7 mouse cellular contexts compared by ENCODE assay signal in genomic region chr16:38742113-38742658, GRCm38 (mm10). TPM values are rescaled to one million over a fixed set of nuclear protein-coding genes. Genes with fewer than 3 reads are reported as not detected.
DNase-seq lines count a peak whose midpoint lies in the region; ATAC-seq and TF ChIP-seq lines count a peak whose summit lies in the region.

TSS of gene B4galt4 (plus strand) at chr16:38742264.

- ATAC-seq in embryonic facial prominence, embryonic 11.5 days (replicated peaks; ENCODE audit: insufficient number of reproducible peaks, low FRiP score, low TSS enrichment, low read depth), result peak; percentile 92
- peak; percentile 91 for ATAC-seq in limb, embryonic 12.5 days (ENCODE audit: insufficient number of reproducible peaks, insufficient read depth, low FRiP score, low TSS enrichment, low read depth)
- peak; percentile 94 for ATAC-seq in midbrain, embryonic 14.5 days (ENCODE audit: low FRiP score, low TSS enrichment)

- WGBS in embryonic facial prominence, embryonic 11.5 days, result 0% methylated on average over 51 of the region's 69 CpGs
- under 1% methylated on average over 68 of the region's 69 CpGs for WGBS in heart, adult 2 months
- WGBS in kidney, adult 2 months, result under 1% methylated on average over 68 of the region's 69 CpGs
- WGBS in limb, embryonic 12.5 days, result under 1% methylated on average over 69 of the region's 69 CpGs
- WGBS in midbrain, embryonic 14.5 days, result under 1% methylated on average over 69 of the region's 69 CpGs

- H3K4me3 ChIP-seq in embryonic facial prominence, embryonic 11.5 days (ENCODE audit: low read depth, low read length), result peak within 1 kb of the TSS; percentile 50
- H3K4me3 ChIP-seq in heart, adult 2 months, result peak within 1 kb of the TSS; percentile 81
- H3K4me3 ChIP-seq in kidney, adult 2 months (ENCODE audit: insufficient read depth, low read depth, low read length), result peak within 1 kb of the TSS; percentile 58
- H3K4me3 ChIP-seq in limb, embryonic 12.5 days (replicated peaks), result peak within 1 kb of the TSS; percentile 80
- H3K4me3 ChIP-seq in midbrain, embryonic 14.5 days (replicated peaks; ENCODE audit: low read depth, low read length), result peak within 1 kb of the TSS; percentile 72

- H3K9me3 ChIP-seq in embryonic facial prominence, embryonic 11.5 days (replicated peaks; ENCODE audit: control insufficient read depth, low read length), result no peaks in the 10 kb centered on the region
- H3K9me3 ChIP-seq in limb, embryonic 12.5 days, result no peaks in the 10 kb centered on the region
- H3K9me3 ChIP-seq in midbrain, embryonic 14.5 days (ENCODE audit: control insufficient read depth, low read length), result no peaks in the 10 kb centered on the region

- peak within 1 kb of the TSS; percentile 48 for H3K27ac ChIP-seq in embryonic facial prominence, embryonic 11.5 days (replicated peaks; ENCODE audit: low read depth, low read length)
- peak within 1 kb of the TSS; percentile 90 for H3K27ac ChIP-seq in heart, adult 2 months
- H3K27ac ChIP-seq in kidney, adult 2 months (ENCODE audit: insufficient read depth, low read depth, low read length), result peak within 1 kb of the TSS; percentile 49
- peak within 1 kb of the TSS; percentile 84 for H3K27ac ChIP-seq in limb, embryonic 12.5 days
- peak within 1 kb of the TSS; percentile 83 for H3K27ac ChIP-seq in midbrain, embryonic 14.5 days (replicated peaks; ENCODE audit: low read depth, low read length)

- TF ChIP-seq POLR2A in heart, adult 2 months (IDR thresholded peaks at IDR 0.05; ENCODE audit: insufficient read depth, low read depth, low read length), result peak; percentile 58
- no peak for TF ChIP-seq POLR2A in kidney, adult 2 months (IDR thresholded peaks at IDR 0.05; ENCODE audit: low read depth, low read length)

- peak; percentile 90 for DNase-seq in adrenal gland, postnatal 25 days
- peak; percentile 84 for DNase-seq in embryonic facial prominence, embryonic 11.5 days (ENCODE audit: low spot score)
- DNase-seq in heart, adult 2 months, result peak; percentile 89
- peak; percentile 81 for DNase-seq in kidney, adult 2 months
- peak; percentile 88 for DNase-seq in midbrain, embryonic 14.5 days
- peak; percentile 32 for DNase-seq in splenic B cell, adult 2 months (ENCODE audit: low read depth, low spot score)

- H3K9ac ChIP-seq in embryonic facial prominence, embryonic 11.5 days (replicated peaks; ENCODE audit: low read length), result peak within 1 kb of the TSS; percentile 67
- H3K9ac ChIP-seq in heart, adult 2 months (ENCODE audit: low read depth, low read length), result peak within 1 kb of the TSS; percentile 89
- H3K9ac ChIP-seq in limb, embryonic 12.5 days (replicated peaks), result peak within 1 kb of the TSS; percentile 88
- H3K9ac ChIP-seq in midbrain, embryonic 14.5 days (replicated peaks; ENCODE audit: low read length), result peak within 1 kb of the TSS; percentile 86

- no peaks in the 10 kb centered on the region for H3K27me3 ChIP-seq in embryonic facial prominence, embryonic 11.5 days (ENCODE audit: control insufficient read depth, insufficient read depth, low read length)
- H3K27me3 ChIP-seq in heart, adult 2 months (ENCODE audit: control insufficient read depth, insufficient read depth, low read length), result no peaks in the 10 kb centered on the region
- H3K27me3 ChIP-seq in kidney, adult 2 months (replicated peaks; ENCODE audit: control insufficient read depth, insufficient read depth, low read length), result no peaks in the 10 kb centered on the region
- H3K27me3 ChIP-seq in limb, embryonic 12.5 days, result no peaks in the 10 kb centered on the region; the same call in none of the 2 replicates
- no peaks in the 10 kb centered on the region for H3K27me3 ChIP-seq in midbrain, embryonic 14.5 days (ENCODE audit: control insufficient read depth, insufficient read depth, low read length)
- H3K27me3 ChIP-seq in splenic B cell, adult 2 months (ENCODE audit: control insufficient read depth, insufficient read depth, low read length, poor library complexity, severe bottlenecking), result no peaks in the 10 kb centered on the region

- peak within 1 kb of the TSS; percentile 81 for H3K4me2 ChIP-seq in embryonic facial prominence, embryonic 11.5 days (ENCODE audit: low read depth, low read length)
- peak within 1 kb of the TSS; percentile 84 for H3K4me2 ChIP-seq in limb, embryonic 12.5 days
- H3K4me2 ChIP-seq in midbrain, embryonic 14.5 days (ENCODE audit: low read length), result peak within 1 kb of the TSS; percentile 67

- intact Hi-C loops in heart, adult 2 months (cut with DNase I), result loop anchor here (1.0 to 2.0 kb wide), 2 partner anchors 11 to 15 kb away; no protein-coding TSS in a partner anchor

- peak; percentile 60 for TF ChIP-seq CTCF in heart, adult 2 months (IDR thresholded peaks at IDR 0.05)
- TF ChIP-seq CTCF in kidney, adult 2 months (conservative IDR thresholded peaks at IDR 0.05; ENCODE audit: insufficient read depth, insufficient read length, low read depth, low read length), result no peak

- no peak for TF ChIP-seq EP300 in heart, adult 2 months (IDR thresholded peaks at IDR 0.05; ENCODE audit: insufficient read depth, low read depth, low read length)

- no peaks in the 10 kb centered on the region for H3K4me1 ChIP-seq in embryonic facial prominence, embryonic 11.5 days (ENCODE audit: control insufficient read depth, insufficient read depth, low read length)
- peaks cover 5% of the 10 kb centered on the region for H3K4me1 ChIP-seq in heart, adult 2 months (ENCODE audit: control insufficient read depth, insufficient read depth, low read length)
- no peaks in the 10 kb centered on the region for H3K4me1 ChIP-seq in kidney, adult 2 months (ENCODE audit: control insufficient read depth, insufficient read depth, low read length)
- peaks cover 9% of the 10 kb centered on the region; the same call in 1 of the 2 replicates for H3K4me1 ChIP-seq in limb, embryonic 12.5 days (replicated peaks)
- H3K4me1 ChIP-seq in midbrain, embryonic 14.5 days (ENCODE audit: control insufficient read depth, insufficient read depth, low read length), result peaks cover 7% of the 10 kb centered on the region; the same call in 1 of the 2 replicates

- no peaks in the 10 kb centered on the region for H3K36me3 ChIP-seq in embryonic facial prominence, embryonic 11.5 days (replicated peaks; ENCODE audit: control insufficient read depth, insufficient read depth, low read depth, low read length)
- peaks cover 13% of the 10 kb centered on the region for H3K36me3 ChIP-seq in heart, adult 2 months (ENCODE audit: control insufficient read depth, insufficient read depth, low read length)
- no peaks in the 10 kb centered on the region for H3K36me3 ChIP-seq in kidney, adult 2 months (ENCODE audit: control insufficient read depth, insufficient read depth, low read length)
- peaks cover 4% of the 10 kb centered on the region; the same call in 1 of the 2 replicates for H3K36me3 ChIP-seq in limb, embryonic 12.5 days
- H3K36me3 ChIP-seq in midbrain, embryonic 14.5 days (ENCODE audit: control insufficient read depth, insufficient read depth, low read length), result 0 out of 2 replicates have a peak, but pooled peaks cover 3% of the 10 kb centered on the region
- no peaks in the 10 kb centered on the region for H3K36me3 ChIP-seq in splenic B cell, adult 2 months (ENCODE audit: control insufficient read depth, insufficient read depth, low read length, poor library complexity, severe bottlenecking)

- peaks cover 1% of the 10 kb centered on the region; the same call in 1 of the 2 replicates for H3K79me2 ChIP-seq in heart, adult 2 months (replicated peaks; ENCODE audit: control insufficient read depth, insufficient read depth, low read length)

RNA-seq across cellular contexts. Expression of gene B4galt4, which starts in this region (rescaled TPM):
- 7.4 and 12.0 TPM in 2 replicates for total RNA-seq in adrenal gland, postnatal 25 days (2021)
- polyA plus RNA-seq in embryonic facial prominence, embryonic 11.5 days (2014; fragmentation: Nextera tagmentation; extraction: Ambion mirVana), result 39.3 and 39.6 TPM in 2 replicates
- total RNA-seq in heart, adult 2 months (2021), result 10 to 100 TPM in 1 of 2 experiments, 1 to 10 TPM in 1; 8.1 to 13.2 TPM
- 6.4 and 9.6 TPM in 2 replicates for polyA plus RNA-seq in heart, adult 2 months (2012; rRNA removed)
- polyA plus RNA-seq in kidney, adult 2 months (2012; rRNA removed), result 5.0 and 5.4 TPM in 2 replicates
- polyA plus RNA-seq in limb, embryonic 12.5 days (2016; fragmentation: Nextera tagmentation; extraction: Ambion mirVana), result 33.3 and 33.6 TPM in 2 replicates
- polyA plus RNA-seq in midbrain, embryonic 14.5 days (2014; fragmentation: Nextera tagmentation; extraction: Ambion mirVana), result 29.6 and 31.9 TPM in 2 replicates

Comparison
In these comparisons a context has a peak if more than half of its experiments do, and no peak if none do; other contexts are left out.
1. Peak in every context shown above with its lines: DNase-seq, ATAC-seq, H3K4me3 ChIP-seq and H3K27ac ChIP-seq.
2. DNase-seq: peak in every context shown above with its lines; median percentile 90 in adrenal gland, postnatal 25 days; 89 in heart, adult 2 months; 88 in midbrain, embryonic 14.5 days; 84 in embryonic facial prominence, embryonic 11.5 days; 81 in kidney, adult 2 months; 32 in splenic B cell, adult 2 months.